Mouse (Mus musculus) C2C12 (cell line): ENCODE measurements at regions not wholly inside any gene's neighbourhood (a gene's known extent, or its start where the extent isn't known, plus 50 kb on each side); places are given as distances from the start of the nearest gene placed in this dataset.

Experiments
- CTCF ChIP-seq: IDR thresholded peaks from one replicate; pipeline ENCODE4 v1.5.1; 2011; ENCODE audit not compliant: control insufficient read depth, insufficient read depth, insufficient read length
- USF1 ChIP-seq: IDR thresholded peaks from one replicate; pipeline ENCODE4 v1.6.1; 2011; ENCODE audit warnings: low read depth, mild to moderate bottlenecking, control low read depth, moderate library complexity

GRCm38 (mm10) chr19:6595801-6596200 lies 53.0 kb upstream of the Slc22a12 start:
- TF ChIP-seq CTCF (no peak), USF1 (no peak)
